Mouse (Mus musculus) thymus, postnatal 0 days (tissue): Measurements from ENCODE around the gene Paqr4. TPM values are rescaled to one million over a fixed set of nuclear protein-coding genes. Genes with fewer than 3 reads are reported as not detected.

ENCODE experiments used
- DNase-seq: peaks from one replicate; pipeline ENCODE4 v3.0.0-alpha.2; 2015; ENCODE audit warnings: low spot score
- polyA plus RNA-seq: library from polyadenylated mRNA; unstranded; fragments of >200 nt; fragmentation: Nextera tagmentation; extraction: Ambion mirVana; gene quantifications from 2 replicates; pipeline ENCODE4 v1.2.1, GENCODE M21; 2015

Gene Paqr4
- polyA plus RNA-seq, 1 experiment from 2014 or later: 6.1 TPM

- no peak for DNase-seq
Measured at GRCm38 (mm10) chr17:23749400-23750191, 8.9 kb upstream of the Paqr4 start.

DNA sequence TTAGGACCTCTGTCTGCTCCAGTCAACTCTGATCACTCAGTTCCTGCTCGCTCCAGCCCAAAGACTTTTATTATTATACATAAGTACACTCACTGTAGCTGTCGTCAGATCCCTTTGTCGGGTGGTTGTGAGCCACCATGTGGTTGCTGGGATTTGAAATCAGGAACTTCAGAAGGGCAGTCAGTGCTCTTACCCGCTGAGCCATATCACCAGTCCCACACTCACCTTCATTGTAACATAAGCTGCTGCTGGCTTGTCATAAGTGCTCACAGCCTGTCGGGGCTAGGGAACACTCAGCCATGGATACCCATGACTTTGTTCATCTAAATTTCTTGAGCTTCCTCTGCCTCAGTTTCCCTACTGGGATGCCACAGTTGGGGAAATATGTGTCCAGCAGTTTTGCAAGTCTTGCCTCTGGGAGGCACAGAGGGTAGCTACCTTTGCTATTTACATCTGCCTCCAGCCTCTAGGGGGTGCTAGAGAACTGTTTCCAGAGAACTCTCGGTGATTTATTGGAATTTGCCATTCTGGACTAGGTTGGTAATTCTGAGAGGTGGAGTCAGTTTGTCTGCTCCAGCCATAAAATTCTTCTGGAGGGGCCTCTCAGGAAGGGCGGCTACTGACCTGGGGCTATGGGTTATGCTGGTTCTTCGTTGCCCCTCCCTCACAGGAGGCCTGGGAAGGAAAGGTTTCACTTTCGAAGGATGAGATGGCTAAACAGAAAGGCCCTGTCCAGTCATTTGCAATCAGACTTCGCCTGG, 8.1 kb upstream of the Paqr4 start:
- DNase-seq: peak; percentile 74

DNA sequence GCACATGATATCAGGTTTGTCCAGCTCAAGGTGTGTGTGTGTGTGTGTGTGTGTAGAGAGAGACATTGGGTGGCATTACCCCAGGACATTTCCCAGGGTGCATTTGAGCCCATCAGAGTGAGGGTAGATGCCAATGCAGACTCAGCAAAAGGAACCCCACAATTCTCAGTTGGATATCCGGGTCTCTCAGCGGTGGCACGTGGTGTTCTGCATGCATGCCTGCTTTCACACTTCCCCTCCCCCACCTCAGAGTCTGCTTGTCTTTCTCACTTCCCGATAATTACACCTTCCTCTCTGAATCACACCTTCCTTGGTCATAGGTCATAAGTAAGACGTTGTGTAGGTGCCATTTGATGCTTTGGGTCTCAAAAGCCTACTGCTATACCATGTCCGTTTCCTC, 7.4 kb upstream of the Paqr4 start:
- DNase-seq: peak; percentile 33

DNA sequence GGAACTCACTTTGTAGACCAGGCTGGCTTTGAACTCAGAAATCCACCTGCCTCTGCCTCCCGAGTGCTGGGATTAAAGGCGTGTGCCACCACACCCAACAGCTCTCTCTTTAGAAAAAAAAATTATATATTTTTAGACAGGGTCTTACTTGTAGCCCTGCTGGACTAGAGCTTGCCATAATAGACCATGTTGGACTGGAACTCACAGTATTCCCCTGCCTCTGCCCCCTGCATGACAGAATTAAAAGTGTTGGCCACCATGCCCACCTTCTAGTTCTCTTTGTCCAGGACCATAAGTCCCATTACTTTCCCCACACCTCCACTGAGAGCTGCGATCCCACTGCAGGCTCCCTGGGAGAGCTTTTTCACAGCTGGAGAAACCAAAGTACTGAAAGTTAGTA, 6.8 kb upstream of the Paqr4 start:
- DNase-seq: no peak

DNA sequence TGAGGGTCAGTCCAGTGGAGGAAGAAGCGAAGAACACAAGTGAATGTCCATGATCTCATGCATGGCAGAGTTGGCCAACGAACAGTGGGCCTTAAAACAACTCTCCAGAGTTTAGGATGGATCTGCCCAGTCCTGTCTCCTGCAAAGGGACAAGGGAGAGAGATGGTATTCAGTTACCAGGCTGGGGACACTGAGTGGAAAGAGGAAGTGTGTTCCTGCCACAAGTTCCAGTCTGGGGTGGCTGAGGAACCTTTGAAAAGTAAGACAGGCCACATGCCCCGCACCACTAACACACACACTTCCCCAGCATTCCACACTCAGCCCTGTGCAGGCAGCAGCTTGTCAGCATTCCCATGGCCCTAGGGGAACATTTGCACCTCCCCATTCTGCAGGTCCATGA, 6.1 kb upstream of the Paqr4 start:
- DNase-seq: no peak

DNA sequence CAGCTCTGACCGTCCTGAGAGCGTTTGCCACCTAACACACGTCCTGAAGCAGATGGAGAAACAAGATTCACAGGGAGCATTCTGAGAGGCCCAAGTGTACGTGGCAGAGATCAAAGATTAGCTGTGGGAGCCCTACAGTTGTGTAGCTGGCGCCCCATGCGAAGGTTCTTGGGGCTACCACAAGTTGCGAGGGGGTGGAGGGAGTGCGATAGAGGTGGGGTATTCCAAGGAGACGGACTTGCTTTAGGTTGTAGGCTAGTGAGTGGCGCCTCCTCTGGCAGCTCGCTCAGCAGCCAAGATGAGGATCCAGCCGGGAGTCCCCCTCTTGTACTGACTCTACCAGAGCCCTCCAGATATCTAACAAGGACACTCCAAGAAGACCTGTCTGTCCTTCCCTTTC, 5.6 kb upstream of the Paqr4 start:
- peak; percentile 28 for DNase-seq

DNA sequence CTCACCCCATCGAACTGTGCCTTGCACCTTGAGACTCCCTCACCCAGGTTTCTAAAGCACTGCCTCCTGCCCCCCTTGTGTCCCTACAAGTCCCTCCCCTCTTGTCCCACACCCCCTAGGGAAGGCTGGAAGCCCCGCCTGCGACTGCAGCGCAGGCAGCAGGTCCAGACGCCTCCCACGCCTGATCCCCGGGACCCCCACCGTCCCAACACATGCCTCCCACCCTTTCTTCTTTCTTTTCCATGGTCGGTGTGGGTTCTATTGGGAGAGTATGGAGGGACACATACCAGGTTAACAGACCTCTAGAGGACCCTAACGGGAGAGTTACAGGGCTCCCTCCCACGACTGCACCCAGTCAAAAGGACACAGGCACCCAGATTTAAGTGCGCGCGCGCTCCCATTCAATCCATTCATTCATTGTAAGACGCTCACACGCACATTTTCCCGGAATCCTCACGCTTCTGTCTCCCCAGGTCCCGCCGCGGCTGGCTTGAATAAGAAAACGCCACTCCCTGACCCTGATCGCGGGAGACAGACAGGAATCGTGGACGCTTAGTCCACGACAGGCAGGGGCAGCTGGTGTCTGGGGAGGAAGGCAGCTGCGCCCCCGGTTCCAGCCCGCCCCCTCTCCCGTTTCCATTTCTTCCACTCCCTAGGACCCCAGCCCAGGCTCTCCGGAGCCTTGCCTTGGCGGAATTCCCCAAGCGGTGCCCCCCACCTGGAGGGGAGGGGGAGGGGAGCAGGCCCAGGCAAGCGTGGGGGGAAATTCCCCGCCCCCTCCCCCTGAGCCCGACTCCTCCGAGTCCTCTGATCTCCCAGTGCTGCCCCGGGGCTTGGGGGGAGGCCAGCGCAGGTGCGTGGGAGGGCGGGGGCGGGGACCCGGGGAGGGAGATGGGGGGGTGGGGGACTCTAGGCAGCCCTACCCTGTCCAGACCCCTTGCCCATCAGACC, 4.9 kb upstream of the Paqr4 start, which contains the start of gene Kremen2:
Gene Kremen2, minus strand, starts transcription at position 533 of the 951 bp plus-strand sequence.
- peak; percentile 27 for DNase-seq

- DNase-seq: no peak
Measured at GRCm38 (mm10) chr17:23744651-23745050, 4.0 kb upstream of the Paqr4 start.

- DNase-seq: no peak
Measured at GRCm38 (mm10) chr17:23744076-23744475, 3.4 kb upstream of the Paqr4 start.

GRCm38 (mm10) chr17:23742941-23743340, 2.3 kb upstream of the Paqr4 start:
- no peak for DNase-seq

DNA sequence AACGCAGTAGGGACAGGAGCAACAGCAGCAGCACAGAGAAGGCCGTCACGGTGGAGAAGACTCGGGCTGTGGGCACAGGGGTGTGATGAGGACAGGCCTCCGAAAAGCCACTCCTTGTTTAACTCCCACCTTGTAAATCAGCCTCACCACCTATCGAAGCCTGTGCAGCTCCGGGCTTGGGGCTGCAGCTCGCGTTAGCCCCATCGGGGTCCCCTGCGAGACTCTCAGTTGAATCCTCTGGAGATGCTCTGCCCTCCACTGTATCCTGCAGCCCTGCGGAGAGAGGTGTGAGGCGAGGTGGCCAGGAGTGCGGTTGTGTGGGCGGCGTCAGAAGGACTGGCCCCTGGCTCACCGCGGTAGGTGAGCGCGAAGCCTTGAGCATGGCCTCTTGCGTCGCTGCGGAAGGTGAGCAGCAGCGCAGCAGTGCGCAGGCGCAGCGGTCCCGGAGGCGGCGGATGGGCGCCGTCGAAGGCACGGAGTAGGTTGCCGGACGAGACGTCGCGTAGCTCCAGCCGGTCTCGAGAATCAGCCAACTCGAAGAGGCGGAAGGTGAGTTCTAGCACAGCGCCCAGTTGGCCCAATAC, 1.6 kb upstream of the Paqr4 start:
- peak; percentile 60 for DNase-seq

GRCm38 (mm10) chr17:23741359-23742209, 917 bp upstream of the Paqr4 start:
- no peak for DNase-seq

DNA sequence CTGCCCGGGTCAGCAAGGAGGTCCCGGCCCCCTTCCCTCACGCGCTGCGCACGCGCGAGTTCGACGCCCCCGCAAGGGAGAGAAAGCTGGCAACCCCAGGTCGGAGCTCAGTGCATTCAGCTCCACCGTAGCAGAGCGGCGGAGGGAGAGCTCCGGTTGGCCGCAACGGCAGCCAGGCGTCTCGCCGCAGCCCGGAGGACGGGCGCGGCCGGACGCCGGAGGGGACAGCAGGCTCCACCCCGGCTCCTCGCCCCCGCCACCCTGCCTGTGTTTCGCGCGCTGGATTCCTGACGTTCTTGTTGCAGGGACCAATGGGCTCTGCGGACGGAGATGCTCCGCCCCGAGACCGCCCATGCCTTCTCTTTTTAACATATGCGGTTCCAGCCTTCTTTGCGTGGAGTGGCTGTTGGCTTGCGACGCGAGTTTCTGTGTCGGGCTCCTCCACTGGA, 507 bp downstream of the Paqr4 start:
- peak; percentile 72 for DNase-seq

GRCm38 (mm10) chr17:23739202-23740135, 1.2 kb downstream of the Paqr4 start:
- no peak for DNase-seq

- no peak for DNase-seq
Measured at GRCm38 (mm10) chr17:23738836-23739201, 1.8 kb downstream of the Paqr4 start.

- no peak for DNase-seq
Measured at GRCm38 (mm10) chr17:23737493-23738445, 2.9 kb downstream of the Paqr4 start.

GRCm38 (mm10) chr17:23734341-23734740, 6.3 kb downstream of the Paqr4 start:
- DNase-seq: no peak

DNA sequence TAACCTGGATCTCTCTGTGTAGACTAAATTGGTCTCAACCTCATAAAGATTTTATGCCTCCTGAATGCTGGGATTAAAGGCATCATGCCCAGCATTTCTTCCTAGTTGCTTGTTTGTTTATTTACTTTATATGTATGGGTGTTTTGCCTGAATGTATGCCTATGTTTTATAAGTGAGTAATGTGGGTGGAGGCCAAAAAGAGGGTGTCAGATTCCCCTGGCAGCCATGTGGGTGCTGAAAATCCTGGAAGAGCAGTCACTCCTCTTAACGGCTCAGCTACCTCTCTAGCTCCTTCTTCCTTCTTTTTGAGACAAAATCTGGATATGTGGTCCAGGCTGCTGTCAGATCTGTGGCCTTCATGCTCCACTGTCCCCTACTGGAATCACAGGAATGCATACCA, 10.2 kb downstream of the Paqr4 start:
- no peak for DNase-seq
